Mouse (Mus musculus) midbrain, embryonic 16.5 days (tissue): Measurements from ENCODE around the gene Tmsb15a. TPM values are rescaled to one million over a fixed set of nuclear protein-coding genes. Genes with fewer than 3 reads are reported as not detected.

Experiments used
- ATAC-seq: fragments of 200-750 bp; cut with Nextera tagmentation; 2 replicates; pipeline ENCODE4 v1.8.0; 2017; ENCODE audit warnings: moderate TSS enrichment
- H3K27ac ChIP-seq: fragments of 300-500 bp; sonication (generic); 2 replicates; pipeline ENCODE4 v1.5.1; 2014; ENCODE audit warnings: mild to moderate bottlenecking, low read length, mixed read lengths
- H3K27me3 ChIP-seq: fragments of 300-500 bp; sonication (generic); 2 replicates; pipeline ENCODE4 v1.6.1; 2014; ENCODE audit warnings: low read depth, low read length, mixed read lengths; ENCODE audit not compliant: control insufficient read depth, insufficient read depth
- H3K36me3 ChIP-seq: fragments of 300-500 bp; sonication (generic); 2 replicates; pipeline ENCODE4 v1.6.1; 2014; ENCODE audit warnings: mild to moderate bottlenecking, low read length, moderate library complexity, mixed read lengths; ENCODE audit not compliant: control insufficient read depth, insufficient read depth
- H3K4me1 ChIP-seq: fragments of 300-500 bp; sonication (generic); 2 replicates; pipeline ENCODE4 v1.6.1; 2014; ENCODE audit warnings: mild to moderate bottlenecking, low read length, mixed read lengths; ENCODE audit not compliant: control insufficient read depth, insufficient read depth
- H3K4me2 ChIP-seq: fragments of 300-500 bp; sonication (generic); 2 replicates; pipeline ENCODE4 v1.6.1; 2014; ENCODE audit warnings: mild to moderate bottlenecking, low read length, mixed read lengths
- H3K4me3 ChIP-seq: fragments of 300-500 bp; sonication (generic); 2 replicates; pipeline ENCODE4 v1.5.1; 2014; ENCODE audit warnings: low read depth, mild to moderate bottlenecking, low read length, moderate library complexity, mixed read lengths
- H3K9ac ChIP-seq: fragments of 300-500 bp; sonication (generic); 2 replicates; pipeline ENCODE4 v1.6.1; 2014; ENCODE audit warnings: low read depth, low read length, mixed read lengths
- H3K9me3 ChIP-seq: fragments of 300-500 bp; sonication (generic); replicated peaks from 2 replicates; pipeline ENCODE4 v1.6.1; 2014; ENCODE audit warnings: mild to moderate bottlenecking, low read length, mixed read lengths; ENCODE audit not compliant: control insufficient read depth, poor library complexity, severe bottlenecking
- WGBS: fragments of 180-500 bp; shearing (Covaris S2); extraction: QIAGEN DNeasy Blood & Tissue Kit; methylation state at CpG from one replicate; pipeline ENCODE4 v1.1.7; 2014; 5-methylcytosine and 5-hydroxymethylcytosine counted together
- microRNA-seq: library from miRNA; unstranded; fragments of <30 nt; microRNA quantifications from one replicate; pipeline ENCODE4, GENCODE M21; 2017
- polyA plus RNA-seq: library from polyadenylated mRNA; unstranded; fragments of >200 nt; fragmentation: Nextera tagmentation; extraction: Ambion mirVana; gene quantifications from 2 replicates; pipeline ENCODE4 v1.2.1, GENCODE M21; 2015

Gene Tmsb15a
- polyA plus RNA-seq, 1 experiment from 2014 or later = not detected

GRCm38 (mm10) chrX:135712845-135713244, 12.2 kb downstream of the Tmsb15a start:
- Histone ChIP-seq H3K4me1 (no peaks in the 10 kb centered on the region), H3K4me3 (no peak overlapping the region), H3K9me3 (no peaks in the 10 kb centered on the region), H3K36me3 (no peaks in the 10 kb centered on the region), H3K27me3 (no peaks in the 10 kb centered on the region), H3K4me2 (no peak overlapping the region), H3K27ac (no peak overlapping the region), H3K9ac (no peak overlapping the region)
- no peak for ATAC-seq
- WGBS = 91% methylated on average over 2 of the region's 2 CpGs

GRCm38 (mm10) chrX:135704349-135704748, 20.7 kb downstream of the Tmsb15a start:
- no peak overlapping the region for H3K4me3 ChIP-seq
- H3K27me3 ChIP-seq = no peaks in the 10 kb centered on the region
- 49% methylated on average over 2 of the region's 2 CpGs for WGBS
- no peak overlapping the region for H3K27ac ChIP-seq
- no peak overlapping the region for H3K4me2 ChIP-seq
- no peak overlapping the region for H3K9ac ChIP-seq
- no peak for ATAC-seq
- H3K4me1 ChIP-seq = no peaks in the 10 kb centered on the region
- no peaks in the 10 kb centered on the region for H3K36me3 ChIP-seq
- H3K9me3 ChIP-seq = no peaks in the 10 kb centered on the region

GRCm38 (mm10) chrX:135703111-135703510, 21.9 kb downstream of the Tmsb15a start:
- H3K9me3 ChIP-seq = no peaks in the 10 kb centered on the region
- no peak for ATAC-seq
- H3K9ac ChIP-seq = no peak overlapping the region
- no peak overlapping the region for H3K27ac ChIP-seq
- WGBS = 90% methylated on average over 1 of the region's 1 CpGs
- H3K4me2 ChIP-seq = no peak overlapping the region
- H3K27me3 ChIP-seq = no peaks in the 10 kb centered on the region
- no peaks in the 10 kb centered on the region for H3K36me3 ChIP-seq
- H3K4me3 ChIP-seq = no peak overlapping the region
- no peaks in the 10 kb centered on the region for H3K4me1 ChIP-seq

- 62% methylated on average over 1 of the region's 1 CpGs for WGBS
- Histone ChIP-seq H3K4me1 (no peaks in the 10 kb centered on the region), H3K9me3 (no peaks in the 10 kb centered on the region), H3K4me2 (no peak within 1 kb of the TSS), H3K27me3 (no peaks in the 10 kb centered on the region), H3K36me3 (no peaks in the 10 kb centered on the region), H3K27ac (no peak within 1 kb of the TSS), H3K4me3 (no peak within 1 kb of the TSS), H3K9ac (no peak within 1 kb of the TSS)
- ATAC-seq = no peak
These were observed 31.4 kb downstream of the Tmsb15a start, which contains the start of gene Tcp11x2 for GRCm38 (mm10) chrX:135693633-135694032. Gene Tcp11x2 (minus strand): TSS chrX:135693790.

- Histone ChIP-seq H3K4me2 (no peak overlapping the region), H3K27me3 (no peaks in the 10 kb centered on the region), H3K4me1 (no peaks in the 10 kb centered on the region), H3K36me3 (no peaks in the 10 kb centered on the region), H3K27ac (no peak overlapping the region), H3K9me3 (no peaks in the 10 kb centered on the region), H3K4me3 (no peak overlapping the region), H3K9ac (no peak overlapping the region)
- WGBS = 71% methylated on average over 3 of the region's 3 CpGs
- no peak for ATAC-seq
These were observed 37.3 kb downstream of the Tmsb15a start for GRCm38 (mm10) chrX:135687802-135688201.

DNA sequence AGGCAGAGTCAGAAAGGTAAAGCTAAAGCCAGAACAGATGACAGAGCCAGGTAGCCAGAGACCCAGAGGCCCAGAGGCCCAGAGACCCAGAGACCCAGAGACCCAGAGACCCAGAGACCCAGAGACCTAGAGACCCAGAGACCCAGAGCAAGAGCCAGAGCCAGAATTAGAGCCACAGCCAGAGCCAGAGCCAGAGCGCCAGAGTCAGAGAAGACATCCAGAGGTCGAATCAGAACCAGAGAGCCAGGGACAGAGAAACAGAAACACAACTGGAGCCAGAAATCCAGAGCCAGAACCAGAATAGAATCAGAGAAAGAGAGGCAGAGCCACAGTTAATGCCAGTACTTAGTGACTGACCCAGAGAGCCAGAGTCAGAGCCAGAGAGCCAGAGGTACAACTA, 43.2 kb downstream of the Tmsb15a start:
- H3K9ac ChIP-seq = no peak overlapping the region
- no peak for ATAC-seq
- H3K27me3 ChIP-seq = no peaks in the 10 kb centered on the region
- H3K36me3 ChIP-seq = no peaks in the 10 kb centered on the region
- H3K27ac ChIP-seq = no peak overlapping the region
- no peaks in the 10 kb centered on the region for H3K9me3 ChIP-seq
- WGBS = 73% methylated on average over 2 of the region's 2 CpGs
- H3K4me3 ChIP-seq = no peak overlapping the region
- no peak overlapping the region for H3K4me2 ChIP-seq
- no peaks in the 10 kb centered on the region for H3K4me1 ChIP-seq

Small RNA genes within 50 kb of the gene (microRNA-seq; reads per million reads assigned to microRNA genes)
- not detected for gene Mir7646

Other genes with a start within 250 kb of the Tmsb15a start
- not detected in 2 replicates for gene AV320801, start 230.7 kb downstream of the Tmsb15a start, polyA plus RNA-seq
- not detected in 2 replicates for gene Nxf7, start 126.5 kb downstream of the Tmsb15a start, polyA plus RNA-seq
- gene Prame, start 97.6 kb downstream of the Tmsb15a start, polyA plus RNA-seq = not detected in 2 replicates
- not detected in 2 replicates for gene Tcp11x2, start 31.5 kb downstream of the Tmsb15a start, polyA plus RNA-seq
- gene Armcx5, start 17.5 kb upstream of the Tmsb15a start, polyA plus RNA-seq = 13.4 and 13.7 TPM in 2 replicates
- gene Gprasp1, start 17.5 kb upstream of the Tmsb15a start, polyA plus RNA-seq = 298 and 313 TPM in 2 replicates
- 129 and 136 TPM in 2 replicates for gene Bhlhb9, start 72.3 kb upstream of the Tmsb15a start, polyA plus RNA-seq
- gene Gprasp2, start 113.8 kb upstream of the Tmsb15a start, polyA plus RNA-seq = 261 and 291 TPM in 2 replicates